Mouse (Mus musculus) liver, embryonic 14.5 days (tissue): ENCODE data around the gene Krt35.

Experiments used
- CTCF ChIP-seq: IDR thresholded peaks from 2 replicates; pipeline ENCODE4 v1.5.1; 2016; ENCODE audit warnings: antibody characterized with exemption, low read depth, control low read depth
- EP300 ChIP-seq: IDR thresholded peaks from 2 replicates; pipeline ENCODE4 v1.6.1; 2016; ENCODE audit warnings: antibody characterized with exemption, low read depth

DNA sequence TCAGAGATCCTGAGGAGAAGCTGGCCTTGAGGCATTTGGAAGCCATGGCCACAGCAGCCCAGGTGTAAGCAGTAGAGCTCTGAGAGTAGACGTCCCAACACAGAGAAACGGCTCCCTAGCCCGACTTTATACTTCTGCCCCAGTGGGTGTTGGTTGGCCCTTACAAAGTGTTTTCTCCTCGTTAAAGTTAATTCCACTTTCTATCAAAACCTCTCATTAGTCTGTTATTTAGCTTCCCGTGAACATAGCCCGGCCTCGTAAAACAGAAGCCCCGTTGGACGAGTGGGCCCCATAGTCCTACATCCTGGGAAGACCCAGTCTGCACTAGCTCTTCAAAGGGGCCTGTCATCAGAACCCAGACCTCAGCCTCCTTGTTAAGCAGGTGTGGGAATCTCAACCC lies at the start of gene Krt35:
- TF ChIP-seq EP300, result no peak
- no peak for TF ChIP-seq CTCF
